Mouse (Mus musculus): Measurements from ENCODE around the gene Slc11a1. TPM values are rescaled to one million over a fixed set of nuclear protein-coding genes. Genes with fewer than 3 reads are reported as not detected.
A peak's percentile ranks its signal among the peaks of the same experiment; 100 is the strongest.

The Slc11a1 gene
- total and polyA plus RNA-seq, 2 experiments from 2014 or later, result 3.3 to 10.7 TPM

DNA sequence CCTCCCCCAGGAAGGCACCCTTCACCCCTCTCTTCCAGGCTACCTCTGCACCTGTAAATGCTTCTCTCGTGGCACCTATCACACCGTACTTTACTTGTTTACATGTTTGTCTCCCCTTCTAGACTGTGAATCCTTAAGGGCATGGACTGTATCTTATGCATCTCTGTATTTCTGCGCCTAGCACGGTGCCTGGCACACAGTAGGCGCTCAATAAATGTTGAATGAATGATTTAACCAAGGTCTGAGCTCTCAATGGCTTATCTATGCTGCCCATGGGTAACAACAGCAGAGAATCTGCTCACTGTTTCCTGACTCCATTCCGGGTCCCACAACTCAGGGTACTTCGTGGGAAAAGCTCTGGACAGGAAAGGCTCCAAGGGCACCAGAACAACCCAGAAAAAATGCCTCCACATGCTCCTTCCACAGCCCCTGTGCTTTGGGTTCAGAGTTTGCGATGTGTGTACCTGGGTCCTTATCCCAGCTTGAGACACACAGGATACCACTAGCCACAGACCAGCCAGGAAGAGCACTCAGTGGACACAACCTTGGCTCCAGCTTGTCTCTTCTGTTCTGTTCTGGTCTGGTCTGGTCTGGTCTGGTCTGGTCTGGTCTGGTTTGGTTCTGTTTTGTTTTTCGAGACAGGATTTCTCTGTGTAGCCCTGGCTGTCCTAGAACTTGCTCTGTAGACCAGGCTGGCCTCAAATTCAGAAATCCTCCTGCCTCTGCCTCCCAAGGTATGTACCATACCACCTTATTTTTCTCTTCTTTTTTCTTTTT lies 21.4 kb upstream of the Slc11a1 start:
- no peak overlapping the region for H3K4me3 ChIP-seq (ENCODE audit: low read depth, low read length)
- TF ChIP-seq CTCF (IDR thresholded peaks at IDR 0.05; ENCODE audit: low read depth), result no peak
- ATAC-seq (no peak), DNase-seq (no peak)
- H3K4me1 ChIP-seq (ENCODE audit: insufficient read depth), result no peaks in the 10 kb centered on the region
- no peaks in the 10 kb centered on the region for H3K27me3 ChIP-seq (ENCODE audit: insufficient read depth, low read length)
- H3K36me3 ChIP-seq (ENCODE audit: insufficient read depth), result peaks cover 39% of the 10 kb centered on the region
- H3K9ac ChIP-seq, result no peak overlapping the region
- 93% methylated on average over 9 of the region's 9 CpGs for WGBS
- no peaks in the 10 kb centered on the region for H3K9me3 ChIP-seq (ENCODE audit: low read length)
- H3K27ac ChIP-seq (ENCODE audit: low read depth, low read length), result no peak overlapping the region
- H3K4me2 ChIP-seq (ENCODE audit: low read depth), result no peak overlapping the region

DNA sequence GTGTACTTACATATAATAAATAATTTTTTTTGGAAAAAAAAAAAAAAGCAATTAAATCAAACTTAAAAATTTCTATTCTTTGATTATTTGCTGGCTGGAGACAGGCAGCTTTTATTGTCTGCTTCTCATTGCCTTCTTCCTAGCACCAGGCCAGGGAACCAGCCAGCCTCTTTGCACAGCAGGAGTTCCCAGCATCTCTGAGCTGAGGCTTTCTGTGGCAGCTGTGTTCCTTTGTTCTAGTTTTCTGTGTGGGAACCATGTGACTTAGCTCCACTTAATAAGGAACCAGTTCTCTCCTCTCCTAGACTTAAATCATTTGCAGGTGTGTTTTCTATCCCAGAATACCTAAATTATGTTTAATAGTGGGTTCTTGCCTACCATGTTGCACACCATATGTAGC lies 17.5 kb upstream of the Slc11a1 start:
- Histone ChIP-seq H3K4me2 (ENCODE audit: low read depth) (no peak overlapping the region), H3K36me3 (ENCODE audit: insufficient read depth) (peaks cover 11% of the 10 kb centered on the region; the same call in 1 of the 2 replicates), H3K27me3 (ENCODE audit: insufficient read depth, low read length) (no peaks in the 10 kb centered on the region), H3K4me1 (ENCODE audit: insufficient read depth) (no peaks in the 10 kb centered on the region), H3K9ac (no peak overlapping the region), H3K27ac (ENCODE audit: low read depth, low read length) (no peak overlapping the region), H3K9me3 (ENCODE audit: low read length) (no peaks in the 10 kb centered on the region), H3K4me3 (ENCODE audit: low read depth, low read length) (no peak overlapping the region)
- ATAC-seq (no peak), DNase-seq (no peak)
- no peak for TF ChIP-seq CTCF (IDR thresholded peaks at IDR 0.05; ENCODE audit: low read depth)

DNA sequence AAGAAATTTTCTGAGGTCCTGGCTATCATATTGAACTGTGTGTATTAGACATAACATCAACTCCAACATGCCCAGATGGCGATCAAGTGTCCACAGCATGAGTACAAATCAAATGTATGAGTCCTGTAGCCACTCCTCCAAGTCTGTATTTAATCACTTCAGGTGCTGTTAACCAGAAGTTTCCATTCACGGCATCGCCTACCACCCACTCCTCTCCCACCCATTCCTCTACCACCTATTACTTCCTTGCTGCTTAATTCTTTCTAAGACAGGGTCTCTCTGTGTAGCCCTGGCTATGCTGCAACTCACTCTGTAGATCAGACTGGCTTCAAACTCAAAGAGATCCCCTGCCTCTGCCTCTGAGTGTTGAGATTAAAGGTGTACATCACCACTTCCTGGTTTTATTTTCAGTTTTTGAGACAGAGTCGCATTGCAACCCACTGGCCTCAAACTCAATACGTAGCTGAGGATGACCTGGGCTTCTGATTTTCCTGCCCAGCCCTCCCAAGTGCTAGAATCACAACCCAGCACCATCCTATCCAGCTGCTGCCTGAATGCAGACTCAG lies 15.0 kb upstream of the Slc11a1 start:
- DNase-seq (no peak), ATAC-seq (no peak)
- Histone ChIP-seq H3K36me3 (ENCODE audit: insufficient read depth) (no peaks in the 10 kb centered on the region), H3K9ac (no peak overlapping the region), H3K4me3 (ENCODE audit: low read depth, low read length) (no peak overlapping the region), H3K4me1 (ENCODE audit: insufficient read depth) (no peaks in the 10 kb centered on the region), H3K27ac (ENCODE audit: low read depth, low read length) (no peak overlapping the region), H3K27me3 (ENCODE audit: insufficient read depth, low read length) (no peaks in the 10 kb centered on the region), H3K9me3 (ENCODE audit: low read length) (no peaks in the 10 kb centered on the region), H3K4me2 (ENCODE audit: low read depth) (no peak overlapping the region)
- TF ChIP-seq CTCF (IDR thresholded peaks at IDR 0.05; ENCODE audit: low read depth), result no peak
- WGBS, result 88% methylated on average over 5 of the region's 5 CpGs

- Histone ChIP-seq H3K27me3 (ENCODE audit: insufficient read depth, low read length) (no peaks in the 10 kb centered on the region), H3K4me3 (ENCODE audit: low read depth, low read length) (no peak within 1 kb of the TSS), H3K4me2 (ENCODE audit: low read depth) (no peak within 1 kb of the TSS), H3K9ac (0 out of 2 replicates have a peak within 1 kb of the TSS, but pooled peaks have one; percentile 0), H3K9me3 (ENCODE audit: low read length) (no peaks in the 10 kb centered on the region), H3K4me1 (ENCODE audit: insufficient read depth) (no peaks in the 10 kb centered on the region), H3K27ac (ENCODE audit: low read depth, low read length) (no peak within 1 kb of the TSS), H3K36me3 (ENCODE audit: insufficient read depth) (no peaks in the 10 kb centered on the region)
- TF ChIP-seq CTCF (IDR thresholded peaks at IDR 0.05; ENCODE audit: low read depth), result peak; percentile 87
- DNase-seq, result peak; percentile 90
- peak; percentile 92 for ATAC-seq
- WGBS, result 3% methylated on average over 2 of the region's 2 CpGs
Observed at GRCm38 (mm10) chr1:74361812-74362211, 13.2 kb upstream of the Slc11a1 start, which contains the start of gene Catip. Catip (plus strand) TSS chr1:74362108.

- WGBS, result 70% methylated on average over 17 of the region's 17 CpGs
- ATAC-seq, result peak; percentile 16; the same call in 1 of the 2 replicates
Observed at GRCm38 (mm10) chr1:74362325-74363229, 12.4 kb upstream of the Slc11a1 start.

DNA sequence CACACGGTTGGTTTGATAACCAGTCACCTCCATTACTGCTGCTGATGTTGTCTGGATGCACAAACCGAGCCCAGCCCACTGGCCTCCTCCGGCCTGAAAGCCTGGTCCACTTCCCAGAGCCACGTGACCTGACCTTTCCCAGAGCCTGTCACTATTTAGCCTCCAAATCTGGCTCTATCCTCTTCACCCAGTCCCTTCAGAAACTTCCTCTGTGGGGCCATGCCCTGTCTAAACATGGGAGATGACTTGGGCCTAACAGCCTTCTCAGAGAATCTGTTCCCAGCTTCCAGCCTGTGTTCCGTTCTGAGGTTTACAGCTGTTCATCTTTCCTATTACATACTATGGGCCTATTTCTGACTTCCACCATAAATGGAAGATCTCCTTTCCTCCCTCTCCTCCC lies 11.6 kb upstream of the Slc11a1 start:
- H3K4me2 ChIP-seq (ENCODE audit: low read depth), result no peak overlapping the region
- H3K4me1 ChIP-seq (ENCODE audit: insufficient read depth), result no peaks in the 10 kb centered on the region
- no peaks in the 10 kb centered on the region for H3K36me3 ChIP-seq (ENCODE audit: insufficient read depth)
- no peak overlapping the region for H3K9ac ChIP-seq
- H3K9me3 ChIP-seq (ENCODE audit: low read length), result no peaks in the 10 kb centered on the region
- no peak for DNase-seq
- TF ChIP-seq CTCF (IDR thresholded peaks at IDR 0.05; ENCODE audit: low read depth), result no peak
- H3K27ac ChIP-seq (ENCODE audit: low read depth, low read length), result no peak overlapping the region
- ATAC-seq, result no peak
- no peak overlapping the region for H3K4me3 ChIP-seq (ENCODE audit: low read depth, low read length)
- H3K27me3 ChIP-seq (ENCODE audit: insufficient read depth, low read length), result no peaks in the 10 kb centered on the region
- 74% methylated on average over 5 of the region's 5 CpGs for WGBS

More at GRCm38 (mm10) chr1:74362325-74363229, 12.4 kb upstream of the Slc11a1 start:
- no peak for DNase-seq
- Histone ChIP-seq H3K4me2 (ENCODE audit: low read depth) (no peak overlapping the region), H3K9me3 (ENCODE audit: low read length) (no peaks in the 10 kb centered on the region), H3K4me1 (ENCODE audit: insufficient read depth) (no peaks in the 10 kb centered on the region), H3K27ac (ENCODE audit: low read depth, low read length) (no peak overlapping the region), H3K36me3 (ENCODE audit: insufficient read depth) (no peaks in the 10 kb centered on the region), H3K4me3 (ENCODE audit: low read depth, low read length) (no peak overlapping the region), H3K9ac (0 out of 2 replicates have a peak overlapping the region, but pooled peaks have one; percentile 0), H3K27me3 (ENCODE audit: insufficient read depth, low read length) (no peaks in the 10 kb centered on the region)
- TF ChIP-seq CTCF (IDR thresholded peaks at IDR 0.05; ENCODE audit: low read depth), result no peak

Data from forebrain, postnatal 0 days (tissue).